Mouse (Mus musculus) lung, adult 2 months (tissue): Measurements from ENCODE around the gene Gm26620.

Experiments
- CTCF ChIP-seq: fragments of 200-500 bp; IDR thresholded peaks from 2 replicates; pipeline ENCODE4 v1.5.1; 2011; ENCODE audit warnings: mild to moderate bottlenecking, low read length, control low read depth; ENCODE audit not compliant: insufficient read depth
- POLR2A ChIP-seq: fragments of 200-500 bp; IDR thresholded peaks from 2 replicates; pipeline ENCODE4 v1.6.1; 2011; ENCODE audit warnings: low read depth, mild to moderate bottlenecking, control low read depth, low read length, borderline replicate concordance; ENCODE audit errors: extremely low read depth

DNA sequence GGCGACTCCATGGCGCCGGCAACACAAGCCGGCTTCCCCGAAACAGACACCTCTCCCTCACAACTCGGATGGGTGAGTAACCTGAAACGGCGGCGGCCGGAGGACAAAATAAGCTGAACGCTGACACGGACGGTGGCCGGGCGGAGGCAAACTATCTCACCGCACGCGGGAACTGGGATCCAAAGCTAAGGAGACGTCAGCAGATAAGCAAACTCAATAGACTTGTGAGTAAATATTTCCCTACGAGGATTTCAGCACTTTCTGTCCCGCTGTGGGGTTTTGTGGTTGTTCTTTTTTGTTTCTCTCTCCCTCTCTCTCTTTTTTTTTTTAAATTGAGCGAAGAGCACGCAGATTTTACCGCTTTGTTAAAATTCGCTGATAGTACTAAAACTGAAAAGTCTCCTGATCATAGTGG lies 17.2 kb upstream of the Gm26620 start, which contains the start of gene Atf6:
- no peak for TF ChIP-seq CTCF
- peak; percentile 82; the same call in 1 of the 2 replicates for TF ChIP-seq POLR2A
